Mouse (Mus musculus) heart, postnatal 0 days (tissue): ENCODE data around the gene Taldo1. TPM values are rescaled to one million over a fixed set of nuclear protein-coding genes. Genes with fewer than 3 reads are reported as not detected.

ENCODE experiments used
- ATAC-seq: fragments of 200-750 bp; cut with Nextera tagmentation; 2 replicates; pipeline ENCODE4 v1.8.0; 2017; ENCODE audit warnings: low read depth, moderate number of reproducible peaks, moderate library complexity; ENCODE audit not compliant: insufficient read depth
- DNase-seq: peaks from one replicate; pipeline ENCODE4 v3.0.0-alpha.2; 2016; ENCODE audit warnings: low spot score
- H3K27ac ChIP-seq: fragments of 300-500 bp; sonication (generic); 2 replicates; pipeline ENCODE4 v1.5.1; 2014; ENCODE audit warnings: low read depth, mild to moderate bottlenecking
- H3K27me3 ChIP-seq: fragments of 300-500 bp; sonication (generic); 2 replicates; pipeline ENCODE4 v1.6.1; 2014; ENCODE audit warnings: low read length, mixed read lengths; ENCODE audit not compliant: control insufficient read depth, insufficient read depth
- H3K36me3 ChIP-seq: fragments of 300-500 bp; sonication (generic); replicated peaks from 2 replicates; pipeline ENCODE4 v1.6.1; 2014; ENCODE audit warnings: low read length, mixed read lengths; ENCODE audit not compliant: control insufficient read depth, insufficient read depth
- H3K4me1 ChIP-seq: fragments of 300-500 bp; sonication (generic); 2 replicates; pipeline ENCODE4 v1.6.1; 2014; ENCODE audit warnings: antibody characterized with exemption; ENCODE audit not compliant: control insufficient read depth, insufficient read depth
- H3K4me2 ChIP-seq: fragments of 300-500 bp; sonication (generic); 2 replicates; pipeline ENCODE4 v1.6.1; 2014; ENCODE audit warnings: low read depth, mild to moderate bottlenecking, low read length, moderate library complexity
- H3K4me3 ChIP-seq: fragments of 300-500 bp; sonication (generic); 2 replicates; pipeline ENCODE4 v1.5.1; 2014; ENCODE audit warnings: low read depth, low read length
- H3K9ac ChIP-seq: fragments of 300-500 bp; sonication (generic); replicated peaks from 2 replicates; pipeline ENCODE4 v1.6.1; 2014; ENCODE audit warnings: low read depth, low read length, mixed read lengths
- H3K9me3 ChIP-seq: fragments of 300-500 bp; sonication (generic); replicated peaks from 2 replicates; pipeline ENCODE4 v1.6.1; 2016; ENCODE audit warnings: low read length; ENCODE audit not compliant: control insufficient read depth
- CTCF ChIP-seq: IDR thresholded peaks from 2 replicates; pipeline ENCODE4 v1.5.1; 2016; ENCODE audit warnings: antibody characterized with exemption, control low read depth, low read depth
- EP300 ChIP-seq: IDR thresholded peaks from 2 replicates; pipeline ENCODE4 v1.6.1; 2016; ENCODE audit warnings: antibody characterized with exemption, low read depth
- WGBS: fragments of 180-500 bp; shearing (Covaris S2); extraction: QIAGEN DNeasy Blood & Tissue Kit; methylation state at CpG from one replicate; pipeline ENCODE4 v1.1.7; 2014; 5-methylcytosine and 5-hydroxymethylcytosine counted together
- polyA plus RNA-seq: library from polyadenylated mRNA; unstranded; fragments of >200 nt; fragmentation: Nextera tagmentation; extraction: Ambion mirVana; gene quantifications from 2 replicates; pipeline ENCODE4 v1.2.1, GENCODE M21; 2015
- total RNA-seq: library from RNA; depleted of rRNA; stranded (reverse); fragments of >200 nt; gene quantifications from 2 replicates; pipeline ENCODE4 v1.2.3, GENCODE M21; 2014; ENCODE audit warnings: low replicate concordance

Gene Taldo1
- total and polyA plus RNA-seq, 2 experiments from 2014 or later, result 173 to 225 TPM

GRCm38 (mm10) chr7:141374399-141374798 lies 17.6 kb upstream of the Taldo1 start:
- DNase-seq, result no peak
- TF ChIP-seq CTCF (no peak), EP300 (no peak)

GRCm38 (mm10) chr7:141379584-141379983 lies 12.4 kb upstream of the Taldo1 start:
- Histone ChIP-seq H3K27ac (no peak overlapping the region), H3K4me2 (no peak overlapping the region), H3K4me3 (no peak overlapping the region), H3K9me3 (no peaks in the 10 kb centered on the region), H3K4me1 (no peaks in the 10 kb centered on the region), H3K27me3 (no peaks in the 10 kb centered on the region), H3K36me3 (no peaks in the 10 kb centered on the region), H3K9ac (no peak overlapping the region)
- no peak for DNase-seq
- ATAC-seq, result no peak
- 55% methylated on average over 4 of the region's 4 CpGs for WGBS
- no peak for TF ChIP-seq CTCF
- no peak for TF ChIP-seq EP300

More at GRCm38 (mm10) chr7:141374399-141374798, 17.6 kb upstream of the Taldo1 start:
- Histone ChIP-seq H3K4me3 (no peak overlapping the region), H3K9me3 (no peaks in the 10 kb centered on the region), H3K9ac (no peak overlapping the region), H3K4me2 (no peak overlapping the region), H3K4me1 (no peaks in the 10 kb centered on the region), H3K27me3 (no peaks in the 10 kb centered on the region), H3K27ac (no peak overlapping the region), H3K36me3 (no peaks in the 10 kb centered on the region)
- no peak for ATAC-seq

GRCm38 (mm10) chr7:141381068-141381835 lies 10.7 kb upstream of the Taldo1 start:
- Histone ChIP-seq H3K27ac (no peak overlapping the region), H3K36me3 (no peaks in the 10 kb centered on the region), H3K4me1 (no peaks in the 10 kb centered on the region), H3K9me3 (no peaks in the 10 kb centered on the region), H3K27me3 (no peaks in the 10 kb centered on the region), H3K9ac (no peak overlapping the region), H3K4me2 (no peak overlapping the region), H3K4me3 (no peak overlapping the region)
- WGBS, result 63% methylated on average over 4 of the region's 4 CpGs
- ATAC-seq (no peak), DNase-seq (no peak)
- TF ChIP-seq EP300 (no peak), CTCF (no peak)

- no peaks in the 10 kb centered on the region for H3K27me3 ChIP-seq
- H3K4me3 ChIP-seq, result no peak overlapping the region
- DNase-seq (no peak), ATAC-seq (no peak)
- H3K36me3 ChIP-seq, result no peaks in the 10 kb centered on the region
- 43% methylated on average over 2 of the region's 2 CpGs for WGBS
- H3K9me3 ChIP-seq, result no peaks in the 10 kb centered on the region
- no peak for TF ChIP-seq EP300
- TF ChIP-seq CTCF, result no peak
- peaks cover 6% of the 10 kb centered on the region for H3K4me1 ChIP-seq
- no peak overlapping the region for H3K27ac ChIP-seq
- no peak overlapping the region for H3K4me2 ChIP-seq
- no peak overlapping the region for H3K9ac ChIP-seq
Measured at GRCm38 (mm10) chr7:141387807-141388486, 4.1 kb upstream of the Taldo1 start.

GRCm38 (mm10) chr7:141388487-141389109 lies 3.4 kb upstream of the Taldo1 start:
- peaks cover 9% of the 10 kb centered on the region for H3K4me1 ChIP-seq
- WGBS, result 54% methylated on average over 3 of the region's 3 CpGs
- DNase-seq (no peak), ATAC-seq (no peak)
- H3K27me3 ChIP-seq, result no peaks in the 10 kb centered on the region
- H3K9ac ChIP-seq, result no peak overlapping the region
- H3K9me3 ChIP-seq, result no peaks in the 10 kb centered on the region
- H3K4me3 ChIP-seq, result no peak overlapping the region
- H3K36me3 ChIP-seq, result no peaks in the 10 kb centered on the region
- H3K27ac ChIP-seq, result no peak overlapping the region
- TF ChIP-seq EP300, result no peak
- no peak for TF ChIP-seq CTCF
- H3K4me2 ChIP-seq, result no peak overlapping the region
